Mouse (Mus musculus) mesoderm, embryonic 11.5 days (tissue): Measurements from ENCODE around the gene Ccdc85a.
"Not testable (repeated sequence)": the region's sequence is repeated elsewhere in the genome, so short reads cannot be mapped to it uniquely, and the experiment has no call there.

Experiments used
- DNase-seq: peaks from one replicate; pipeline ENCODE4 v3.0.0-alpha.2; 2012; ENCODE audit warnings: low read depth, low spot score

Ccdc85a gene

GRCm38 (mm10) chr11:28422451-28423231, 161.5 kb downstream of the Ccdc85a start:
- no peak for DNase-seq

GRCm38 (mm10) chr11:28415841-28416240, 168.3 kb downstream of the Ccdc85a start:
- DNase-seq = no peak

- DNase-seq = not testable (repeated sequence)
These were observed 174.2 kb downstream of the Ccdc85a start for GRCm38 (mm10) chr11:28409880-28410279.

GRCm38 (mm10) chr11:28397166-28397565, 187.0 kb downstream of the Ccdc85a start:
- DNase-seq = no peak

GRCm38 (mm10) chr11:28375891-28376290, 208.2 kb downstream of the Ccdc85a start:
- DNase-seq = peak; percentile 19

- no peak for DNase-seq
These were observed 209.5 kb downstream of the Ccdc85a start for GRCm38 (mm10) chr11:28374636-28375035.

- not testable (repeated sequence) for DNase-seq
These were observed 212.7 kb downstream of the Ccdc85a start for GRCm38 (mm10) chr11:28371381-28371780.

GRCm38 (mm10) chr11:28365929-28366244, 218.2 kb downstream of the Ccdc85a start:
- DNase-seq = no peak

- peak; percentile 92 for DNase-seq
These were observed 218.8 kb downstream of the Ccdc85a start for GRCm38 (mm10) chr11:28365209-28365928.

GRCm38 (mm10) chr11:28343465-28343864, 240.7 kb downstream of the Ccdc85a start:
- no peak for DNase-seq

GRCm38 (mm10) chr11:28341887-28342286, 242.2 kb downstream of the Ccdc85a start:
- DNase-seq = no peak

GRCm38 (mm10) chr11:28339224-28340150, 244.6 kb downstream of the Ccdc85a start, which contains the start of gene Gm6685:
Gene Gm6685 (minus strand): TSS chr11:28339867.
- DNase-seq = not testable (repeated sequence)
